Mouse (Mus musculus) limb, embryonic 15.5 days (tissue): Measurements from ENCODE around the gene Klhl29. TPM values are rescaled to one million over a fixed set of nuclear protein-coding genes. Genes with fewer than 3 reads are reported as not detected.
A peak's percentile ranks its signal among the peaks of the same experiment; 100 is the strongest.

Source experiments
- ATAC-seq: fragments of 200-750 bp; cut with Nextera tagmentation; 2 replicates; pipeline ENCODE4 v1.8.0; 2017; ENCODE audit warnings: low read depth, moderate TSS enrichment; ENCODE audit not compliant: insufficient number of reproducible peaks, low FRiP score, low TSS enrichment
- H3K27ac ChIP-seq: fragments of 300-500 bp; sonication (generic); 2 replicates; pipeline ENCODE4 v1.5.1; 2015; ENCODE audit warnings: moderate library complexity, mild to moderate bottlenecking, inconsistent platforms
- H3K27me3 ChIP-seq: fragments of 300-500 bp; sonication (generic); 2 replicates; pipeline ENCODE4 v1.6.1; 2015; ENCODE audit warnings: inconsistent platforms
- H3K36me3 ChIP-seq: fragments of 300-500 bp; sonication (generic); 2 replicates; pipeline ENCODE4 v1.6.1; 2015; ENCODE audit warnings: inconsistent platforms
- H3K4me1 ChIP-seq: fragments of 300-500 bp; sonication (generic); 2 replicates; pipeline ENCODE4 v1.6.1; 2015; ENCODE audit warnings: inconsistent platforms
- H3K4me2 ChIP-seq: fragments of 300-500 bp; sonication (generic); 2 replicates; pipeline ENCODE4 v1.6.1; 2015; ENCODE audit warnings: mild to moderate bottlenecking, inconsistent platforms
- H3K4me3 ChIP-seq: fragments of 300-500 bp; sonication (generic); 2 replicates; pipeline ENCODE4 v1.5.1; 2015; ENCODE audit warnings: mild to moderate bottlenecking, inconsistent platforms
- H3K9ac ChIP-seq: fragments of 300-500 bp; sonication (generic); 2 replicates; pipeline ENCODE4 v1.6.1; 2015; ENCODE audit warnings: inconsistent platforms
- H3K9me3 ChIP-seq: fragments of 300-500 bp; sonication (generic); 2 replicates; pipeline ENCODE4 v1.6.1; 2016; ENCODE audit warnings: inconsistent platforms
- WGBS: fragments of 180-500 bp; shearing (Covaris S2); methylation state at CpG from one replicate; pipeline ENCODE4 v1.1.7; 2015; 5-methylcytosine and 5-hydroxymethylcytosine counted together
- polyA plus RNA-seq: library from polyadenylated mRNA; unstranded; fragments of >200 nt; fragmentation: Nextera tagmentation; extraction: Ambion mirVana; gene quantifications from 2 replicates; pipeline ENCODE4 v1.2.1, GENCODE M21; 2015

Gene Klhl29
- polyA plus RNA-seq, 1 experiment from 2014 or later = 2.2 TPM

DNA sequence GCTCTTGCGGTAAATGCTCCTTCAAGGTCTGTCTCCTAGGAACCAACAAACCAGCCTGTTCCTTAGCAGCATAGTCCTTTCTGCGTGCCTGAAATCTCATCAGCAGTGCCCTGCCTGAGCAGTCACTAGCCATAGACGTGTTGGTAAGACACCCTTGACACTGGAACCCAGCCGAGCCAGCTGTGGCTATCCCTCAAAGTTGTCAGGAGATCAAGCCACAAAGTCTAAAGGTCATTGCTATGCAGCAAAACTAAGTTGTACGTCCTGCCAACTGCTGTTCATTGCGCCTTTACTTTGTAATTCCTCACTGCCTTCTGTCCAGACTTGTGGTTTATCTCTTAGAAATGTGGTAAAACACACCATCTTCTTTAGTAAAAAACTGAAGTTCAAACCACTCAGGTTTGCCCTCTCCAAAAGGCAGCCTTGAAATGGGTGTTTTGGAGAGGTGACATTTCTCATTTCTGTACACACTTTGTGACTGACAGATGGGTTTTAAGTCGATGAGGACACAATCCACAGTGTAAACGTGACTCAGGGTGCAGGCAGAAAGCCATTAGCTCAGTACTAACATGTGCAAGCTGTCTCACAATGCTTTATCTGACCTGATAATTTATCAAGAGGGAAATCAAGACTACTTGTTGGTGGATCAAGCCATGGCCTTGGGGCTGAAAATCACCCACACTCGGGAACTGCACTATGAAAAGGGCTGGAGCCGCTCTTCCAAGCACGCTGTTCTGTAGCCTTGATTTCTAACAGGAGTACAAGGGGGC is 171.2 kb downstream of the Klhl29 start:
- H3K9ac ChIP-seq = no peak overlapping the region
- WGBS = 70% methylated on average over 11 of the region's 11 CpGs
- no peak for ATAC-seq
- H3K4me1 ChIP-seq = peaks cover 19% of the 10 kb centered on the region
- no peaks in the 10 kb centered on the region for H3K27me3 ChIP-seq
- H3K9me3 ChIP-seq = no peaks in the 10 kb centered on the region
- no peak overlapping the region for H3K4me2 ChIP-seq
- no peak overlapping the region for H3K27ac ChIP-seq
- no peak overlapping the region for H3K4me3 ChIP-seq
- H3K36me3 ChIP-seq = 0 out of 2 replicates have a peak, but pooled peaks cover 7% of the 10 kb centered on the region

DNA sequence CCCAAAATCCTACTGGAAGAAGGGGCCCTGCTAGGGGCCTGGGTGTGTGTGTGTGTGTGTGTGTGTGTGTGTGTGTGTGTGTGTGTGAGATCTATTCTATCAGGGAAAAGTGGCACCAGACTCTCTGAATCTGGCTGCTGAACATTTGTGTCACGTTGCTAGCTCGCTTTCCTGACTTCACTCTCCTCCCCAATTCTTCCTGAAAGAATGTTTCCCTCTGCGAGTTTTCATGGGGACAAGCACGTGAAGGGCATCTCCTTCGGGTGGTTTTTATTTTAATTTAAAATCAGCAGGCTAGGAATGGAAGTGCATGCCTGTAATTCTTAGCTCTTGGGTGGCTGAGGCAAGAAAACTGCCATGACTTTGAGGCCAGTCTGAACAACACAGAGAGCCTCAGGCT is 172.1 kb downstream of the Klhl29 start:
- 48% methylated on average over 5 of the region's 5 CpGs for WGBS
- H3K36me3 ChIP-seq = 0 out of 2 replicates have a peak, but pooled peaks cover 5% of the 10 kb centered on the region
- ATAC-seq = no peak
- no peak overlapping the region for H3K27ac ChIP-seq
- no peak overlapping the region for H3K4me3 ChIP-seq
- H3K9ac ChIP-seq = no peak overlapping the region
- peaks cover 13% of the 10 kb centered on the region for H3K4me1 ChIP-seq
- no peaks in the 10 kb centered on the region for H3K27me3 ChIP-seq
- H3K4me2 ChIP-seq = no peak overlapping the region
- H3K9me3 ChIP-seq = no peaks in the 10 kb centered on the region

DNA sequence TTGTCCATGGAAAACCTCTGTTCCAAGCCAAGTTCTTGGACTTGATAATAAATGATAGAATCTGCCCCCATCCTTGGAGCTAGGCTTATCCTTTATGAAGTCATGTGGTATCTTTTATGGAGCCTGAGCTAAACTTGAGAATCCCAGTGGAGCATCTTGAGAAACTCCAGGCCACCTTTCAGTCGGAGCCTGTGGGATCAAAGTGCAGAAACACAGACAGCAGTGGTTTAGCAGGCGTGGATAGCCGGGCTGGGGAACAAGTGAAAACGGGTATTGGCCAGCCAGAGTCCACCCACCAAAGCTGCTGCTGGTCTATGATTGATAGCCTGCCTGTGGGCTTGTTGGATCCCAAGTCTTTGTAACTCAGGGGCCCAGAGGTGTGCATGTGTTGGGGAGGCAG is 177.2 kb downstream of the Klhl29 start:
- WGBS = 34% methylated on average over 4 of the region's 4 CpGs
- no peaks in the 10 kb centered on the region for H3K27me3 ChIP-seq
- no peaks in the 10 kb centered on the region for H3K36me3 ChIP-seq
- no peak overlapping the region for H3K9ac ChIP-seq
- no peak overlapping the region for H3K4me3 ChIP-seq
- no peak overlapping the region for H3K4me2 ChIP-seq
- H3K27ac ChIP-seq = no peak overlapping the region
- no peaks in the 10 kb centered on the region for H3K9me3 ChIP-seq
- H3K4me1 ChIP-seq = peaks cover 12% of the 10 kb centered on the region
- ATAC-seq = no peak

DNA sequence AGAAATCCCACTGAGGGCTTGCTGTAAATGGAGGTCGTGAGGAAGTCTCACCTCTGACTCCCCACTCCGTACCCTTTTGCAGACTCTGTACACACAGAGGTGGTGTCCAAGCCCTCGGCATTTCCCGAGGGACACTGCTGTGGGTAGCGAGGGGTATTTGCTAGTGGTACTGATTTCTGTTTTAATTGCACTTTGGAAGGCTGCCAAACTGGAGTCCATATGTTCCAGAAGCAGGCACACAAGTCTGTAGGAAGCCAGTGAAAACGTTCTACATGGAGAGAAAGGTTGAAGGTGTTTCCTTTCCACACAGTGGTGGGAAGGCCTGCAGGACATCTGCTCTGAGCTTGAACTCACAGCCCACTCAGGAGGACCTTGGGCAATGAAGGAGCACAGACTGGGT is 181.3 kb downstream of the Klhl29 start:
- H3K27ac ChIP-seq = no peak overlapping the region
- 33% methylated on average over 6 of the region's 6 CpGs for WGBS
- H3K4me1 ChIP-seq = peaks cover 47% of the 10 kb centered on the region
- no peaks in the 10 kb centered on the region for H3K36me3 ChIP-seq
- H3K9me3 ChIP-seq = no peaks in the 10 kb centered on the region
- H3K27me3 ChIP-seq = no peaks in the 10 kb centered on the region
- no peak overlapping the region for H3K9ac ChIP-seq
- no peak overlapping the region for H3K4me3 ChIP-seq
- no peak for ATAC-seq
- no peak overlapping the region for H3K4me2 ChIP-seq

DNA sequence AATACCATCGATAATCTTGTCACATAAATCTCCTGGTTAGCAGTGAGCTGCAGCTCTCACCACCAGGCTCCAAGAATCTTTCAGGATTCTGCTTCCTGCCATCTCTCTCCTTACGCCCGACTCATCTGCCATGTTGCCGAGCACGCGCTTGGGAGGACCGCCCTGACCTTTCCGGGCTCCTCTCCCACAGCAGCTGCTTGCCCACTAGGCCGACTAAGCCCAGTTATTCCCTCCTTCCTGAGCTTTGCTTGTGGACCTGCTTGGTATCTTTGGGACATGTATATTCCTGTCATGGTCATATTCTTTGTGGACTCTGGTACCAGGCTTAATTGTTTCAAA is 183.1 kb downstream of the Klhl29 start:
- Histone ChIP-seq H3K9me3 (no peaks in the 10 kb centered on the region), H3K4me1 (peaks cover 64% of the 10 kb centered on the region), H3K27me3 (no peaks in the 10 kb centered on the region), H3K4me2 (peak overlapping the region; percentile 31; the same call in 1 of the 2 replicates), H3K9ac (no peak overlapping the region), H3K36me3 (no peaks in the 10 kb centered on the region), H3K27ac (peak overlapping the region; percentile 79), H3K4me3 (no peak overlapping the region)
- ATAC-seq = no peak
- WGBS = 47% methylated on average over 9 of the region's 9 CpGs

DNA sequence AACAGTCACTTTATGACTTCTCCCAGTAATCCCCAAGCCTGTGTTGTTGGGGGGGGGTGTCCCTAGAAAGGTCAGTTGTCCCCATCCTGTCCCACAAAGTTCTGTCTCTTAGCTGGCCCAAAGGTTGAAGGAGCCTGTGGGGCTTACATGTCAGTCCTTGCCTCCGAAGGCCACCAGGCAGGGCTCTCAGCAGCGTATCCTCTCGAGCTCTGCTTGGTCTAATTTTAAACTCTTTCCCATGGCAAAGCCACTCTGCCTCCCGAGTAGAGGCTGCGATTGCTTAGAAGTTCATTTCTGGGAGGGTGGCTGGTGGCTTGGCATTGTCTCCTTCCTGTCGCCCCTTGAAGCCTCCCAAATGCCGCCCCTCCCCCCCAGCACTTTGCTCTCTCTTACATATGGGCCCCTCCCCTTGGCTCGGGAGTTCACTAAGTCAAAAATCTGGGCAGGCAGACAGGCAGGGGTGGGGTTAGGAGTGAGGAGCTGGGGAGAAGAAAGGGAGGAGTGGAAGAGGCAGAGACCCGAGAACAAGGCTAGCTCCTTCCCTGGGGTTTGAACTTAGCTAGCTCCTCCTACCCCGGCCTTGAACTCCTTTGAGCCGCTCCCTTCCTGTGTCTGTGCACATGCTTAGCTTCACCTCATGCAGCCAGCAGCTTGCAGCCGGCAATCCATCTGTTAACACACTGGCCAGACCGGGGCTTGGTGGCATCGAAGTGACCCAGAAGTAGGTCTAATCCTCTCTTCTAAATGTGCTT is 183.7 kb downstream of the Klhl29 start:
- Histone ChIP-seq H3K9me3 (no peaks in the 10 kb centered on the region), H3K9ac (no peak overlapping the region), H3K27ac (peak overlapping the region; percentile 79), H3K36me3 (no peaks in the 10 kb centered on the region), H3K4me3 (no peak overlapping the region), H3K27me3 (no peaks in the 10 kb centered on the region), H3K4me1 (peaks cover 68% of the 10 kb centered on the region), H3K4me2 (peak overlapping the region; percentile 31)
- ATAC-seq = peak; percentile 62
- 7% methylated on average over 14 of the region's 14 CpGs for WGBS

DNA sequence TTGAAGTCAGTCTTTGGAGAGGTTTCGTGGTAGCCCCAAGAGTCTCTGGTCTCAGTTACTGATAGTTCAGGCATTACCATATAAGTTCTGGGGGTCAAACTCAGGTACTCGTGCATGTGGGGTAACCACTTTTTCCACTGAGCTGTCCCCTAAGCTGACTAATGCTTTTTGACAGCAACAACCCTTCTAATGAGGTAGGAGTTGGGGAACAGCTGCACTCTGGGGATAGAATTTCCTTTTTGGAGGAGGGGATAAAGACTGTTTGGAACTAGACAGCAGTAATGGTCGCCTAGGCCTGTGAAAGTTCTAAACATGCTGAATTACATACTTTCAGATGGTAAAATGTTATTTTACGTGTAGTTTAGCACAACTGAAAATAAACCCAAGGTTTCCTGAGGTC is 184.3 kb downstream of the Klhl29 start:
- Histone ChIP-seq H3K4me3 (no peak overlapping the region), H3K9ac (no peak overlapping the region), H3K9me3 (no peaks in the 10 kb centered on the region), H3K4me2 (peak overlapping the region; percentile 31; the same call in 1 of the 2 replicates), H3K4me1 (peaks cover 72% of the 10 kb centered on the region), H3K27me3 (no peaks in the 10 kb centered on the region), H3K27ac (peak overlapping the region; percentile 79; the same call in 1 of the 2 replicates), H3K36me3 (no peaks in the 10 kb centered on the region)
- 48% methylated on average over 4 of the region's 4 CpGs for WGBS
- no peak for ATAC-seq

DNA sequence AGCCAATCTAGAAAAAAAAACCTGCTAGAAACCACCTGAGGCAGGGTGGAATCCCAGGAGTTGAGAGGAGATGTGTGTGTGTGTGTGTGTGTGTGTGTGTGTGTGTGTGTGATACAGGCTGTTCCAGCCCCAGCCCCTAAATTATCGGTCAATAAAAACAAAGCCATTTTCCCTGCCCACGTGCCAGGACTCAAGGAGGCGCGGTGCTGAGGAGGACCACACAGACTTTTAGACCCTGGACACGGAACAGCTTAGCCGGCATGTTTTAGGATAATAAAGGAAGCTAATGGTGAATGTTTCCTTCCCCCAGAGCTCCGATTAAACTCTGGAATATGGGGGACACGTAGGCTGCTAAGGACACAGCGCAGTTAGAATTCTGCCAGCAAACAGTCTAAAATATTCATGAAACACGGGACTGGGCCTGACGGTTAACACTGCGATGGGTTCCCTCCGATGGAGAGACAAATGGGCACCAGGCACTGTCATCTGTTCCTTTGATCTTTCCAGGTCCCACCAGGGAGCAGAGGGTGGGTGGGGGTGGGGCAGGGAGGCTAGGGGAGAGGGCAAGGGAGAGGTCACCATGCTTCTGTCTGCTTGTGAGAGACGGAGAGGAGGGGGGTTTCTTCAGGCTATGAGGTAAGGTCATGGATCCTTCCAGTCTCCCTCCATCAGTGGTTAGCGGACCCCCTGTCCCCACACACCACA is 185.9 kb downstream of the Klhl29 start:
- H3K36me3 ChIP-seq = no peaks in the 10 kb centered on the region
- H3K9ac ChIP-seq = no peak overlapping the region
- H3K27ac ChIP-seq = no peak overlapping the region
- H3K4me3 ChIP-seq = no peak overlapping the region
- no peaks in the 10 kb centered on the region for H3K27me3 ChIP-seq
- peaks cover 77% of the 10 kb centered on the region for H3K4me1 ChIP-seq
- ATAC-seq = no peak
- 31% methylated on average over 15 of the region's 15 CpGs for WGBS
- H3K4me2 ChIP-seq = no peak overlapping the region
- H3K9me3 ChIP-seq = no peaks in the 10 kb centered on the region

DNA sequence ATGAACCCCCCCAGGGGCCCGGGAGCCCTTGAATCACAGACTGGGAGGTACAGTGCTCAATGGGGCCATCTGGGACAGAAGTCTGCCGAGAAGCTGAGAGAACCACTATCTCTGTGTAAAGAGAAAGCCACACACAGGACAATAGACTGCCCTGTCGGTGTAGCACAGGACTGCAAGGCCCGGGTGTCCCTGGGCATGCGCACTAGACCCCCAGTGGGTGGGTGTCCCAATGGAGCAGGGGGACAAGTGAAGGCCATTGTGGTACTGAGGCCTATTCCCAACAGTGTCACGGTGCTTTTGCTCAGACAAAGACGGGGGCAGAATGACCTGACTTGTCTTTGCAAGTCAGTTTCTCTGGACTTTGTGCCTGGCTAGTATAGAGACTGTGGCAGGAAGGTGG is 186.6 kb downstream of the Klhl29 start:
- peak overlapping the region; percentile 89 for H3K27ac ChIP-seq
- no peak for ATAC-seq
- H3K4me2 ChIP-seq = no peak overlapping the region
- no peak overlapping the region for H3K9ac ChIP-seq
- H3K4me1 ChIP-seq = peaks cover 71% of the 10 kb centered on the region
- no peaks in the 10 kb centered on the region for H3K27me3 ChIP-seq
- H3K9me3 ChIP-seq = no peaks in the 10 kb centered on the region
- WGBS = 59% methylated on average over 7 of the region's 7 CpGs
- no peaks in the 10 kb centered on the region for H3K36me3 ChIP-seq
- no peak overlapping the region for H3K4me3 ChIP-seq

DNA sequence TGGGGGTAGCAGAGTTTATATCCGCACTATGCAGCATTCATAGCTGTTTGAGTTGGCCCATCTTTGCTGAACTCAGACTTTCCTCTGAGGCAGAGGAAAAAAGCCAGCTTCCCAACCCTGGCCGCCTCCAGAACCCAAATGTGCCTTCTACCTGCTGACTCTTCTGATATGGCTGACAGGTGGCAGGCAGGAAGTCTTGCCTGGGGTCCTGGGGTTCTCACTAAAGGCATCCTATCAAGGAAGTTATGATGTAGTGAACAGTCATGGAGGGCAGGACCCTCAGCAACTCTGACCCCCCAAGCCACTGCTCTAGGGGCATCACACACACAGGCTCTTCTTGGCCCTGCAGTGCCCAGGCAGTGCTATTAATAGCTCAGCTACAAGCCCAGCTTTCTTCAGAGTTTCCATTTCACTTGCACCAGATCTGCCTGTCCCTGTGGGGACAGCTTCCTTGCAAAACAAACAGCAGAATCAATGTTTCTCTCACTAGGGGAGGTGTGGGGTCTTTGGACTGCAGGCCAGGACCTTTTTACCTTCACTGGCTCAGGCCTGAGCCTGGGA is 187.6 kb downstream of the Klhl29 start:
- peak overlapping the region; percentile 89 for H3K27ac ChIP-seq
- no peak overlapping the region for H3K9ac ChIP-seq
- WGBS = 58% methylated on average over 2 of the region's 2 CpGs
- no peak for ATAC-seq
- no peaks in the 10 kb centered on the region for H3K27me3 ChIP-seq
- no peaks in the 10 kb centered on the region for H3K36me3 ChIP-seq
- no peak overlapping the region for H3K4me3 ChIP-seq
- H3K9me3 ChIP-seq = no peaks in the 10 kb centered on the region
- H3K4me2 ChIP-seq = no peak overlapping the region
- peaks cover 70% of the 10 kb centered on the region for H3K4me1 ChIP-seq

DNA sequence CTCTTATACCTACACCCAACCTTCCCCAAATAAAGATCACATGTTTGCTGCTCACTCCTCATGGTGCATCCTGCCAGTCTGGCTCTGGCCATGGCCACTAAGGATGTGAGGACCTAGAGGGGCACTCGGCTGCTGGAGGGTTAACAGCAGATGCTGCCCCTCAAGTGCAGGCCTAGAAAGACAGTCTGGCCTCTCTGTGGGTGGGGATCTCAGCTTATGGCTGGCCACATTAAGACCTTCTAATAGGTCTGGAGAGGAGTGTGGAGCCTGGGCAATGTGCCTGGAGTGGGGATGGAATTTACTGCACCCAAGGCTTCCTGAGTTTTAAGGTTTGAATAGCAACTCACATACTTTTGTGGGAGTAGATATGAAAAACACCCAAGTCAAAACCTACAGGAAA is 188.8 kb downstream of the Klhl29 start:
- no peaks in the 10 kb centered on the region for H3K27me3 ChIP-seq
- peak; percentile 59; the same call in 1 of the 2 replicates for ATAC-seq
- H3K36me3 ChIP-seq = no peaks in the 10 kb centered on the region
- 47% methylated on average over 1 of the region's 1 CpGs for WGBS
- H3K27ac ChIP-seq = peak overlapping the region; percentile 89
- H3K4me3 ChIP-seq = no peak overlapping the region
- peaks cover 69% of the 10 kb centered on the region for H3K4me1 ChIP-seq
- no peaks in the 10 kb centered on the region for H3K9me3 ChIP-seq
- no peak overlapping the region for H3K4me2 ChIP-seq
- no peak overlapping the region for H3K9ac ChIP-seq
